Mouse (Mus musculus): Measurements from ENCODE around the gene Myrip. TPM values are rescaled to one million over a fixed set of nuclear protein-coding genes. Genes with fewer than 3 reads are reported as not detected.
"Not testable (repeated sequence)": the region's sequence is repeated elsewhere in the genome, so short reads cannot be mapped to it uniquely, and the experiment has no call there.

Myrip gene
- 10 to 100 TPM; 42.8 to 45.5 TPM for total RNA-seq (2021)
- long read RNA-seq, full-length matches to known transcripts, result 2 of 13 reads
- long read RNA-seq, partial matches to known transcripts, result 10 of 13 reads
- long read RNA-seq, other reads (novel, unspliced or antisense), result 1 of 13 reads

GRCm38 (mm10) chr9:120301213-120301612 lies at the start of gene Myrip:
Myrip (plus strand) TSS chr9:120301513.
- DNase-seq (ENCODE audit: low spot score in 2 of 2), result not testable (repeated sequence)

- peak; percentile 41 to 68 for DNase-seq (ENCODE audit: low spot score in 2 of 2)
These were observed 41.5 kb upstream of the Myrip start for GRCm38 (mm10) chr9:120259805-120260204.

GRCm38 (mm10) chr9:120263994-120264393 lies 37.3 kb upstream of the Myrip start:
- peak; percentile 69 to 77 for DNase-seq (ENCODE audit: low spot score in 2 of 2)

GRCm38 (mm10) chr9:120273083-120273482 lies 28.2 kb upstream of the Myrip start:
- DNase-seq (ENCODE audit: low spot score in 2 of 2), result no peak

DNA sequence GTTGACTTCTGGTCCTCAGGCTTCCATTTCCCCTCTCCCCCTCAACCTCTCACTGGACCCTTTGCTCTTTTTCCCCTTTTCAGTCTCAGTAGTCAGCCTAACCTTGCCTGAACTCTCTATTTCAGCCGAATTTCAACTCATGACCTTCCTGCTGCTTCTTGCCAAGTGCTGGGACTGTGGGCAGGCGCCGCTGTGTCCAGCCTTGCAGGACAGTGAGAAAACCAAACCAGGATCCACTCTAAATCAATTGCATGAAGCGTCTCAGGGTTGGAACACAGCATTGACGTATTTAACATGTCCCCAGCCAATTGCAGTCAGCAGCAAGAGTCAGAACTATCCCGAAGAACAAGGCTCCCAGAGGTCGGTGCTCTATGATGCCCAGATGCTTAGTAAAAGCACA lies 26.1 kb upstream of the Myrip start:
- no peak for DNase-seq (ENCODE audit: low spot score in 2 of 2)

- no peak for DNase-seq (ENCODE audit: low spot score in 2 of 2)
These were observed 20.2 kb upstream of the Myrip start for GRCm38 (mm10) chr9:120281147-120281546.

DNA sequence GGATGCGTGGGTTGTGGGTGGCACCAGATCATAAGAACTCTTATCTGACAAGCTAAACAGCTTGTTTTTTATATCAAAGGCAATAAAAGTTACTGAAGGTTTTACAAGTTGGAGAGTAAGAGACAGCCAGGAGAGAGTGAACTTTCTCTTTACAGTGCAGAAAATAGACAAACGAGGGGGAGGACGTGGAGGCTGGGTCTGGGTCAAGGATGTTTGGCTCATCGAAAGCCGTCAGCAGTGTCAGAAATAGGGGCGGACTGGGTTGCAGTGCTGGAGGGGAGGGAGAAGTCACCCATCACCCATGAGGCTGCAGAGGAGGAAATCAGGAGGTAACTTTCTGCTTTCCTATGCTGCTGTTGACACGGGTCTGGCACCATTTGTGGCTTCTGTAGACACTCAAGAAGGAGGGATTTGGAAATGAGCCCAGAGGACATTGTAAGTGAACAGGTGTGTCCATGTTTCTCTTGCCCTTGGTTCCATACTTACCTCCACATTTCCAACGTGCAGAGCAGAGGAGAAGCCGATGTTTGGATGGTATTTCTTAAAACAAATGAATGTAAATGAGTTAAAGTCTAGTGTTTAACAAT lies 18.8 kb upstream of the Myrip start:
- no peak for DNase-seq (ENCODE audit: low spot score in 2 of 2)

GRCm38 (mm10) chr9:120283556-120283955 lies 17.8 kb upstream of the Myrip start:
- DNase-seq (ENCODE audit: low spot score in 2 of 2), result no peak

DNA sequence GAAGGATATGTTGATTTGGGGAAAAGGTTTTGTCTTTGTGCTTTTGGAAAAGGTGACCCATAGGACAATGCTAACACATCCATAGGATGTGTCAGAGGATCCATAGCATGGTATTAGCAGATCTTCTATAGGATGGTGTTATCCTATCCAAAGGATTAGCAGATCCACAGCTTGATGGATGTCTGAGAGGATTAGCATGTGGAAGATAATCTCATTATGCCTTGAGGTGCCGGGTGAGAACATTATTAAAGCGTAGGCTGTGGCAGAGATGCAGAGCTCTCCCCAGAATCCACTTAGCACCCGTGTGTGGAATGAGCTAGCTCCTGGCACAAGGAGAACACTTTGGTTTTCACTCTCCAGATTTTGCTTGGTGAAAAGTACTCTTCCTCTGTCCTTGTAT lies 13.3 kb upstream of the Myrip start:
- DNase-seq (ENCODE audit: low spot score in 2 of 2), result no peak

- no peak for DNase-seq (ENCODE audit: low spot score in 2 of 2)
These were observed 10.9 kb upstream of the Myrip start for GRCm38 (mm10) chr9:120290375-120290774.

DNA sequence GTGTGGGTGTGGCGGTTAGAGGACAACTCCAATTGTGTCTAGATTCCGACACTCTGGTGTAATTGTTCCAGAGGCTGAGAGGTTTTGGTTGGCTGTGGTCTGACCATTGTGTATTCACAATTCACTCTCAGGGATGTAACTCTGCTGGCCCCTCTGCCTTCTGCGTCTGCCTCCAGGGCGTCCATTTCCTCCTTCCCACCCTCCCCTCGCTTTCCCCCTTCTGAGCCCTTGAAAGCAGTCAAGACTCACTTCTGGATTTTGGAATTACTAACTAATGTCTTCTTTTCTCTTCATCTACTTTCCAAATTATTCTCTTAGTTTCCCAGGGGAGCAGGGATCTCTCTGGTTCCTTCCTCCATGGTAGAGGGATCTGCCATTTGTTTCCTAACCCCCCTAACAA lies 8.8 kb upstream of the Myrip start:
- DNase-seq (ENCODE audit: low spot score in 2 of 2), result no peak

GRCm38 (mm10) chr9:120295527-120295926 lies 5.8 kb upstream of the Myrip start:
- no peak for DNase-seq (ENCODE audit: low spot score in 2 of 2)

DNA sequence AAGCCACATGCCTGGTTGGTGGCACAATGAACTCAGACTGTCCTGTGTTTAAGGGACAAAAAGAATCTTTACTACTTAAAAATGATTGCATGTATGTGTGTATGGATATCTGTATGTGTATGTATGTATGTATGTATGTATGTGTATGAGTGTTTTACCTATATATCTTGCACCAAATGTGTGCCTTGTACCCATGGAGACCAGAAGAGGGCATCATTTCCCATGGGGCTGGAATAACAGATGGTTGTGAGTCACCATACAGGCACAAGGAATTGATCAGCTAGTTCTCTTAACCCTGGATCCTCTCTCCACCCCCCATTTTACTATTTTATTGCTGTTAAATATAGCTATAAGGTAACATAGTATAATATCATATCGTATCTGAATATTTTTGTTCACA lies 4.4 kb upstream of the Myrip start:
- no peak for DNase-seq (ENCODE audit: low spot score in 2 of 2)

- DNase-seq (ENCODE audit: low spot score in 2 of 2), result no peak
These were observed 1.9 kb upstream of the Myrip start for GRCm38 (mm10) chr9:120299429-120299828.

- no peak for DNase-seq (ENCODE audit: low spot score in 2 of 2)
These were observed 1.7 kb downstream of the Myrip start for GRCm38 (mm10) chr9:120302980-120303452.

GRCm38 (mm10) chr9:120303453-120304299 lies 2.4 kb downstream of the Myrip start:
- DNase-seq (ENCODE audit: low spot score in 2 of 2), result peak; percentile 61 to 83

DNA sequence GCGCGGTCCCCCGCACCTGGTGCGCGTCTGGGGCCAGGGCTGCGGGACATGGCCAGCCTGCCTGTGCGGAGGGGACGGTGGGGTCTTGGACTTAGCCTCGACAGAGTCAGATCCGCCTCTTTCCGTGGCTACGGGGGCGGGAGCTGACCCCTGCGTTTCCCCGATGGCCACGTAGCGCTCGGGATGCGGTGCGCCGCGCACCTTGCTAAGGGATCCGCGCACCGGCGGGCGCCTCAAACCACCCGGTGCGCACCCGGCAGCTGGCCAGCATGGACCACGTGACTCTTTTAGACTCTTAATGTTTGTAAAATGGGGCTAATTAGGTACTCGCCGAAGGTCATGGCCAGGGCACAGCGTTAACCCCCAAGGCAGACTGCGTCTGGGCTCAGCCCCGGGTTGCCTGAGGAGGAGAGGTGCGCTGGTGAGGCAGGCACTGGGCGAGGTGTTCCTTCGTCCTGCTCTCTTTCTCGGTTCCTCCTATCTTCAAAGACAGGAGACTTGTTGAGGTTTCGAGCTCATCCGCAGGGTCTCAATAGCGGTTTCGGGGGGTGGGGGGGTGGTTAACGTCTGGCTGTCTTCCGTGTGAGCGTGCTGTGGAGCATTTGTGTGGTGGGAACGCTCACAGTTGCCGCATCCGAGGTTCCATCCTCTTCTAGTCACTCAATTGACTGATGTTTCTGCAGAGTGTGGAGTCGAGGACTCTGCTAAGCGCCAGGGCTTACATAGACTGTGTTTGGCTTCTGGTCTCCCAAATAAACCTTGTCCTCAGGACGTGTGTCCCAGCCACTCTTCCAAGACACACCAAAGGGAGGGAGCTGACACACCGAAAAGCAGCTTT lies 3.2 kb downstream of the Myrip start:
- peak; percentile 39 to 53 for DNase-seq (ENCODE audit: low spot score in 2 of 2)

DNA sequence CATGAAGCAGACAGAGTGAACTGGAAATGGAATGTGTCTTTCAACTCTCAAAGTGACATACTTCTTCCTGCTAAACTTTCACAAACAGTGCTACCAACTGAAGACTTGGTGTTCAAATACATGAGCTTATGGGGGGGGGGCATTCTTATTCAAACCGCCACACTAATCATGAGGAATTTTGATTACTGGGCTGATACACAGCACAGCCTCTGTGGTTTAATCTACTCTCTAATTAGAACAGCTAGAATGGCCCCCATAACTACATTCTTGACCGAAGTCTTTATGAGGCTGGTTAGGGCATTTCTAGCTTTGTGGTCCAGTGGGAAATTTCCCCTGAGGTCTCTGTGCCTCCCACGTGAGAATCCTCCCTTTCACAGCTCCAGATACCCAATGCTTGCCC lies 13.9 kb downstream of the Myrip start:
- no peak for DNase-seq (ENCODE audit: low spot score in 2 of 2)

DNA sequence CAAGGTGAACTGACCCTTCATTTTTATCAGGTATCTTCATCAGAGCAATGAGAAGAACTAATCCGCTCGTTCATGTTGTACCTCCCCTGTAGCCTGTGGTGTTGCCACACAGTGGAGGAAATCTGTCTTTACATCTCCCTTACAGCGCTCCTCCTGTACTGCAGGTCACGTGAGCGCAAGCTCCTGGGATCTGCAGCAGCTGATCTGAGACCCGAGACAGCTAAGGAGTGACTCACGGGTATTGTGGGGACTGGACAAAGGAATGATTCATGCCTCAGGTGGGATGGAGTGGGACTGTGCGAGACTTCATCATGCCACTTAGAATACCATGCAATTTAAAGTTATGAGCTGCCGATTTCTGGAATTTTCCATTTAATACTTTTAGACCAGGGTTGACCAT lies 17.8 kb downstream of the Myrip start:
- no peak for DNase-seq (ENCODE audit: low spot score in 2 of 2)

DNA sequence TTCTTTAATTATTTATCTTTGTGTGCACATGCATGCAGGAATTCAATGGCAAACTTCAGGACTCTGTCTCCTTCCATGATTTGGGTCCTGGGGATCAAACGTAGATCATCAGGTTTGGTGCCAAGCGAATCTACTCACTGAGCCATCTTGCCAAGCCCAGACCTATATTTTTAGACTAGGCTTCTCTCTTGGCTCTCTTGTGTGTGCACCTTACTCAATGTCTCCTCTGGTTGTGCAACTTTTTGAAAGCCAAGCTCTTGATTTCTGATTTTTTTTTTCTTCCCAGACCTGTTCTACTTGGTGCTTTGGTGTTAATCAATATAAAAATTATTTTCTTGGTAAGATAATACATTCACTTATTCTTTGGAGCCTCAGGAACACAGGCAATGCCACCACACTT lies 19.3 kb downstream of the Myrip start:
- DNase-seq (ENCODE audit: low spot score in 2 of 2), result no peak

DNA sequence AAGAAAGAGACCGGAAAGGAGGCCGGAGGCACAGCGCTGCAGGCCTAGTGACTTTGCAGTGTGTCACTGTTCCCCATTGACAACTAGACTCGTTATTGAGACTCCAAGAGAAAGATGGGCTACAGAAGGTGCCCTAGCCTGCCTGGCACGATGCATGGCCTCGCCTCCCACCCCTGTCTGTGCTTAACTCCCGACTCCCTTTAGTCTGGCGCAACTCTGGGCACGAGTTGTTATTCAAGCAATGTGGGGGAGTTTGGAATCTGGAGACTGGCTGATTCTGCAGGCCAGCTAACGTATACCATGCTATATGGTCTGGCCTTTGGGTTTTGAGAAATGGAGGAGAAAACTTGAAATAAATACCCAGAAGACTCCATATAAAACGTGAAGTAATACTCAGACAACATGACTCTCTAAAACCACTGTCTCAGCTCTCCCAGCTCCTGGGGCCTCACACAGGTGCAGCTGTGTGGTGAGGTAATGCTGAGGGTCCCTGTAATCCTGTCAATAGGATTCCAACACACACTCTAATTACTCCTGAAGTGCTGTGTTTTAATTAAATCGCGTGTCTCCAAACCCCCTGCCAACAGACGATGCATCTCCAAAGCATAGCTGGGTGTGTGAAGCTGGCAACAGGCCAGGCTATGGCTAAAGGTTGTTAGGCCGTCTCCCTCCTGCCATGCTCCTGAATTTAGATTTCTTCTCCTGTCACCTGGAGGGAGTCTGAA lies 21.6 kb downstream of the Myrip start:
- no peak for DNase-seq (ENCODE audit: low spot score in 2 of 2)
